ENCODE assay signal across 9 mouse cellular contexts in genomic region chr19:23686962-23687295, GRCm38 (mm10). TPM values are rescaled to one million over a fixed set of nuclear protein-coding genes. Genes with fewer than 3 reads are reported as not detected.
A peak's percentile ranks its signal among the peaks of the same experiment; 100 is the strongest.
DNase-seq lines count a peak whose midpoint lies in the region; ATAC-seq lines count a peak whose summit lies in the region.
"Had no signal": no experiment of that assay in that cellular context is flagged by ENCODE, and none has a peak within 500 bp of the region (broad histone marks: within the 10 kb centered on the region; RNA-seq: fewer than 3 reads in every experiment).

No protein-coding gene starts in this region.

- peaks cover 13% of the 10 kb centered on the region for H3K4me1 ChIP-seq in kidney, embryonic 16.5 days (ENCODE audit: insufficient read depth, low read length)
- H3K4me1 ChIP-seq in brown adipose tissue, adult 24 weeks (ENCODE audit: control insufficient read depth, insufficient read depth, insufficient read length, low read length), result peaks cover 3% of the 10 kb centered on the region; the same call in 1 of the 2 replicates
- H3K4me1 ChIP-seq in hindbrain, embryonic 16.5 days (ENCODE audit: control insufficient read depth, insufficient read depth, low read depth, low read length), result peaks cover 13% of the 10 kb centered on the region
- H3K4me1 ChIP-seq in midbrain, embryonic 16.5 days (ENCODE audit: control insufficient read depth, insufficient read depth, low read length), result peaks cover 13% of the 10 kb centered on the region

- WGBS in kidney, embryonic 16.5 days, result under 1% methylated on average over 14 of the region's 14 CpGs
- WGBS in hindbrain, embryonic 16.5 days, result under 1% methylated on average over 14 of the region's 14 CpGs
- WGBS in midbrain, embryonic 16.5 days, result under 1% methylated on average over 13 of the region's 14 CpGs

- H3K27ac ChIP-seq in kidney, embryonic 16.5 days (ENCODE audit: low read length), result peak overlapping the region; percentile 97
- H3K27ac ChIP-seq in brown adipose tissue, adult 24 weeks (replicated peaks; ENCODE audit: low read depth, low read length), result peak overlapping the region; percentile 87
- peak overlapping the region; percentile 96 for H3K27ac ChIP-seq in hindbrain, embryonic 16.5 days (ENCODE audit: low read depth, low read length)
- H3K27ac ChIP-seq in midbrain, embryonic 16.5 days (ENCODE audit: low read length), result peak overlapping the region; percentile 96

- no peaks in the 10 kb centered on the region for H3K27me3 ChIP-seq in kidney, embryonic 16.5 days (ENCODE audit: insufficient read depth, low read length)
- H3K27me3 ChIP-seq in hindbrain, embryonic 16.5 days (replicated peaks; ENCODE audit: control insufficient read depth, insufficient read depth, low read length), result no peaks in the 10 kb centered on the region
- H3K27me3 ChIP-seq in midbrain, embryonic 16.5 days (ENCODE audit: control insufficient read depth, insufficient read depth, low read depth, low read length), result no peaks in the 10 kb centered on the region

- peak overlapping the region; percentile 93 for H3K4me3 ChIP-seq in kidney, embryonic 16.5 days (ENCODE audit: low read length)
- H3K4me3 ChIP-seq in brown adipose tissue, adult 24 weeks (ENCODE audit: insufficient read depth, low read depth, low read length), result peak overlapping the region; percentile 94
- peak overlapping the region; percentile 76 for H3K4me3 ChIP-seq in hindbrain, embryonic 16.5 days (ENCODE audit: low read length)
- H3K4me3 ChIP-seq in midbrain, embryonic 16.5 days (ENCODE audit: low read depth, low read length), result peak overlapping the region; percentile 81

- ATAC-seq in kidney, embryonic 16.5 days (ENCODE audit: low FRiP score, low TSS enrichment), result no peak; the same call in 1 of the 2 replicates
- ATAC-seq in hindbrain, embryonic 16.5 days, result no peak; the same call in 1 of the 2 replicates
- no peak for ATAC-seq in midbrain, embryonic 16.5 days

- H3K9me3 ChIP-seq in kidney, embryonic 16.5 days (ENCODE audit: low read length), result no peaks in the 10 kb centered on the region
- no peaks in the 10 kb centered on the region for H3K9me3 ChIP-seq in hindbrain, embryonic 16.5 days (ENCODE audit: control insufficient read depth, low read length)
- H3K9me3 ChIP-seq in midbrain, embryonic 16.5 days (replicated peaks; ENCODE audit: control insufficient read depth, low read length, poor library complexity, severe bottlenecking), result no peaks in the 10 kb centered on the region

- H3K9ac ChIP-seq in kidney, embryonic 16.5 days (replicated peaks; ENCODE audit: low read length), result peak overlapping the region; percentile 98
- peak overlapping the region; percentile 95 for H3K9ac ChIP-seq in hindbrain, embryonic 16.5 days (ENCODE audit: low read depth, low read length)
- H3K9ac ChIP-seq in midbrain, embryonic 16.5 days (ENCODE audit: low read depth, low read length), result peak overlapping the region; percentile 89

- no peaks in the 10 kb centered on the region for H3K36me3 ChIP-seq in kidney, embryonic 16.5 days (ENCODE audit: insufficient read depth, low read length)
- no peaks in the 10 kb centered on the region for H3K36me3 ChIP-seq in hindbrain, embryonic 16.5 days (ENCODE audit: control insufficient read depth, insufficient read depth, low read length)
- H3K36me3 ChIP-seq in midbrain, embryonic 16.5 days (ENCODE audit: control insufficient read depth, insufficient read depth, low read length), result no peaks in the 10 kb centered on the region

- peak overlapping the region; percentile 66 for H3K4me2 ChIP-seq in kidney, embryonic 16.5 days (replicated peaks; ENCODE audit: low read depth, low read length)
- peak overlapping the region; percentile 66 for H3K4me2 ChIP-seq in hindbrain, embryonic 16.5 days (ENCODE audit: low read length)
- H3K4me2 ChIP-seq in midbrain, embryonic 16.5 days (ENCODE audit: low read length), result peak overlapping the region; percentile 64

- no peak for DNase-seq in kidney, adult 9 months
- DNase-seq in thymus, postnatal 0 days (ENCODE audit: low spot score), result no peak
- DNase-seq in spleen, postnatal 4 days (ENCODE audit: low spot score in 2 of 2), result no peak
- DNase-seq in adrenal gland, postnatal 4 days (ENCODE audit: low spot score in 2 of 2), result no peak

RNA-seq across cellular contexts. Expression of gene Ptar1, which starts 0.3 kb away (rescaled TPM):
- polyA plus RNA-seq in kidney, embryonic 16.5 days (2015; fragmentation: Nextera tagmentation; extraction: Ambion mirVana), result 5.4 and 6.6 TPM in 2 replicates
- 7.2 and 13.2 TPM in 2 replicates for polyA plus RNA-seq in brown adipose tissue, adult 24 weeks (2012; ENCODE audit: insufficient read depth, insufficient read length, missing spikeins)
- polyA plus RNA-seq in hindbrain, embryonic 16.5 days (2015; fragmentation: Nextera tagmentation; extraction: Ambion mirVana), result 3.5 and 4.0 TPM in 2 replicates
- polyA plus RNA-seq in midbrain, embryonic 16.5 days (2015; fragmentation: Nextera tagmentation; extraction: Ambion mirVana), result 4.3 and 5.6 TPM in 2 replicates
- polyA plus RNA-seq in thymus, postnatal 0 days (2015; fragmentation: Nextera tagmentation; extraction: Ambion mirVana), result 4.2 and 5.9 TPM in 2 replicates
- total RNA-seq in adrenal gland, postnatal 4 days (2021), result 10 to 100 TPM; 28.0 to 29.4 TPM

RNA-seq across cellular contexts. Expression of gene 1700028P14Rik, which starts 34.3 kb away (rescaled TPM):
- polyA plus RNA-seq in kidney, embryonic 16.5 days (2015; fragmentation: Nextera tagmentation; extraction: Ambion mirVana), result 0.41 and 0.44 TPM in 2 replicates
- not detected in 2 replicates for polyA plus RNA-seq in brown adipose tissue, adult 24 weeks (2012; ENCODE audit: insufficient read depth, insufficient read length, missing spikeins)
- polyA plus RNA-seq in hindbrain, embryonic 16.5 days (2015; fragmentation: Nextera tagmentation; extraction: Ambion mirVana), result 3.0 and 3.3 TPM in 2 replicates
- polyA plus RNA-seq in midbrain, embryonic 16.5 days (2015; fragmentation: Nextera tagmentation; extraction: Ambion mirVana), result 1.9 and 2.9 TPM in 2 replicates
- 0.24 and 0.38 TPM in 2 replicates for polyA plus RNA-seq in thymus, postnatal 0 days (2015; fragmentation: Nextera tagmentation; extraction: Ambion mirVana)
- total RNA-seq in adrenal gland, postnatal 4 days (2021), result not detected
- total RNA-seq: hematopoietic stem cell, adult 5-6 weeks had no signal
